Mouse (Mus musculus) heart, embryonic 15.5 days (tissue): ENCODE results near the gene Dennd2c. TPM values are rescaled to one million over a fixed set of nuclear protein-coding genes. Genes with fewer than 3 reads are reported as not detected.
"Not testable (repeated sequence)": the region's sequence is repeated elsewhere in the genome, so short reads cannot be mapped to it uniquely, and the experiment has no call there.

Experiments used
- ATAC-seq: fragments of 200-750 bp; cut with Nextera tagmentation; replicated peaks from 2 replicates; pipeline ENCODE4 v1.8.0; 2017; ENCODE audit warnings: low read depth, moderate TSS enrichment; ENCODE audit not compliant: insufficient number of reproducible peaks, insufficient read depth, low FRiP score
- H3K27ac ChIP-seq: fragments of 300-500 bp; sonication (generic); 2 replicates; pipeline ENCODE4 v1.5.1; 2015; ENCODE audit warnings: mild to moderate bottlenecking, inconsistent platforms
- H3K27me3 ChIP-seq: fragments of 300-500 bp; sonication (generic); 2 replicates; pipeline ENCODE4 v1.6.1; 2015; ENCODE audit warnings: inconsistent platforms
- H3K36me3 ChIP-seq: fragments of 300-500 bp; sonication (generic); 2 replicates; pipeline ENCODE4 v1.6.1; 2015; ENCODE audit warnings: mild to moderate bottlenecking, inconsistent platforms
- H3K4me1 ChIP-seq: fragments of 300-500 bp; sonication (generic); replicated peaks from 2 replicates; pipeline ENCODE4 v1.6.1; 2015; ENCODE audit warnings: inconsistent platforms
- H3K4me2 ChIP-seq: fragments of 300-500 bp; sonication (generic); 2 replicates; pipeline ENCODE4 v1.6.1; 2015; ENCODE audit warnings: inconsistent platforms, mild to moderate bottlenecking, moderate library complexity
- H3K4me3 ChIP-seq: fragments of 300-500 bp; sonication (generic); 2 replicates; pipeline ENCODE4 v1.5.1; 2015; ENCODE audit warnings: mild to moderate bottlenecking, inconsistent platforms
- H3K9ac ChIP-seq: fragments of 300-500 bp; sonication (generic); 2 replicates; pipeline ENCODE4 v1.6.1; 2015; ENCODE audit warnings: mild to moderate bottlenecking, inconsistent platforms
- H3K9me3 ChIP-seq: fragments of 300-500 bp; sonication (generic); replicated peaks from 2 replicates; pipeline ENCODE4 v1.6.1; 2016; ENCODE audit warnings: inconsistent platforms
- WGBS: fragments of 180-500 bp; shearing (Covaris S2); methylation state at CpG from one replicate; pipeline ENCODE4 v1.1.7; 2015; ENCODE audit warnings: mixed read lengths; 5-methylcytosine and 5-hydroxymethylcytosine counted together
- polyA plus RNA-seq: library from polyadenylated mRNA; unstranded; fragments of >200 nt; fragmentation: Nextera tagmentation; extraction: Ambion mirVana; gene quantifications from 2 replicates; pipeline ENCODE4 v1.2.1, GENCODE M21; 2015

Dennd2c gene
- polyA plus RNA-seq, 1 experiment from 2014 or later, result 2.9 TPM

DNA sequence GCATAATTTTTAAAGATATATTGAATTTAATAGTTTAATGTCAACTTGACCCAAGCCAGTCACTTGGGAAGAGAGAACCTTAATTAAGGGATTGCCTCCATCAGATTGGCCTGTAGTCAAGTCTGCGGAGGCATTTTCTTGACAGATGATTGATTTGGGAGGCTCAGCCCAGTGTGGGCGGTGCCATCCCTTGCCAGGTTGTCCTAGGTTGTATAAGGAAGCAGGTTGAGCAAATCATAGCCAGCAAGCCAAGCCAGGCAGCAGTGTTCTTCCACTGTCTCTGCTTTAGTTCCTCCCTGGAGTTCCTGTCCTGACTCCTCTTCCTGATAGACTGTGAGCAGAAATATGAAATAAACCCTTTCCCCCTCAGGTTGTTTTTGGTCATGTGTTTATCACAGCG lies 21.2 kb downstream of the Dennd2c start:
- Histone ChIP-seq H3K4me1 (no peaks in the 10 kb centered on the region), H3K36me3 (no peaks in the 10 kb centered on the region), H3K9me3 (no peaks in the 10 kb centered on the region), H3K4me2 (no peak overlapping the region), H3K27ac (no peak overlapping the region), H3K9ac (no peak overlapping the region), H3K4me3 (no peak overlapping the region), H3K27me3 (no peaks in the 10 kb centered on the region)
- WGBS, result 79% methylated on average over 3 of the region's 3 CpGs
- ATAC-seq, result no peak

DNA sequence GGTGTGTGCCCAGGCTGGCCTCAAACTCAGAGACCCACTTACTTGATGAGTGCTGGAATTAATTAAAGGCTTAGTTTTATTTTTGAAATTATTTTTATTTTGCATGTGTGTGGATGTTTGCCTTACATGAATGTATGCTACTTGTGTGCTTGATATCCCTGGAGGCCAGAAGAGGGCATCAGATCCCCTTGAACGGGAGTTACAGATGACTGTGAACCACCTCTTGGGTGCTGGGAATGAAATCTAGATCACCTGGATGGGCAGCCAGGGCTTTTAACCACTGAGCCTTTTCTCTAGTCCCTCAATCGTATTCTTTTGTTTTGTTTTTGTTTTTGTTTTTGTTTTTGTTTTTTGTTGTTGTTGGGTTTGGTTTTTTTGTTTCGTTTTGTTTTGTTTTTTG lies 23.7 kb downstream of the Dennd2c start:
- peaks cover 11% of the 10 kb centered on the region for H3K4me1 ChIP-seq
- no peak overlapping the region for H3K4me3 ChIP-seq
- H3K9ac ChIP-seq, result no peak overlapping the region
- 90% methylated on average over 3 of the region's 3 CpGs for WGBS
- no peak overlapping the region for H3K27ac ChIP-seq
- H3K27me3 ChIP-seq, result no peaks in the 10 kb centered on the region
- no peaks in the 10 kb centered on the region for H3K9me3 ChIP-seq
- no peak overlapping the region for H3K4me2 ChIP-seq
- H3K36me3 ChIP-seq, result no peaks in the 10 kb centered on the region
- ATAC-seq, result no peak

DNA sequence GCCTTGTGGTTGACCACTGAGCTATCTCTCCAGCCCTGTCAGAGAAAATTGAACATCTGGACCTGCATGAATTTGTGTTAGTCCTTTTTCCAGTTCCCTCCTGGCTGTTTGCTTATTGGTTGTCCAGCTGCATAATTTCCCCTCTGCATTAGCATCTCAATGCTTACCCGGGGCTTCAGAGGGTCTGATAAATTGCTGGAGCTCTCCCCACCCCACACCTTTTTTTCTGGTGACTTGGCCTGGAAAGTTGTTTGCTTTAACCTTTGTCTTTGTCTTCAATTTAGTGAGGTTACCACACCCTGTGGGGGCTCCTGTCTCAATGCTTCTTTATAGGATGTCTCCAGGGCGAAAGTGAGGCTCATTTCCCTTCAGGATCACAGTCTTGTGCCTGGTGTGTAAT lies 24.8 kb downstream of the Dennd2c start:
- no peak for ATAC-seq
- Histone ChIP-seq H3K36me3 (no peaks in the 10 kb centered on the region), H3K27ac (no peak overlapping the region), H3K4me1 (peaks cover 11% of the 10 kb centered on the region), H3K4me3 (no peak overlapping the region), H3K9me3 (no peaks in the 10 kb centered on the region), H3K4me2 (no peak overlapping the region), H3K9ac (no peak overlapping the region), H3K27me3 (no peaks in the 10 kb centered on the region)
- 64% methylated on average over 2 of the region's 2 CpGs for WGBS

DNA sequence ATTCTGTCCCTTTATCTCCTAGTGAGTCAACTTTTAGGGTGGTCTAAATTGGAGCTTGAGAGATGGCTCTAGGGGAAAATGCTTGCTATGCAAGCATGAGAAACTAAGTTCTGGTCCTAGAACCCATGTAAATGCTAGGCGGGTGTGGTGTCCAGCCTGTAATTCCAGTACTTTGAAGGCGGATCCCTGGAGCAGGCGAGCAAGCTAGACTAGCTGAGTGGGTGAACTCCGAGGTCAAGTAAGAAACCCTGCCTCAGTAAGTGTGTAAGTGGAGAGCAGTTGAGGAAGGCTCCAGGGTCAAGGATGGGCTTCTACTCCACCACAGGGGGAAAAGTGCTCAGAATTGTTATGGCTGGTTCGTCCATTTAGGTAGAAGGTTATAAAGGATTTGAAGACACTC lies 25.3 kb downstream of the Dennd2c start:
- Histone ChIP-seq H3K27ac (no peak overlapping the region), H3K4me1 (peaks cover 11% of the 10 kb centered on the region), H3K4me3 (no peak overlapping the region), H3K27me3 (no peaks in the 10 kb centered on the region), H3K9me3 (no peaks in the 10 kb centered on the region), H3K36me3 (no peaks in the 10 kb centered on the region), H3K9ac (no peak overlapping the region), H3K4me2 (no peak overlapping the region)
- WGBS, result 86% methylated on average over 5 of the region's 5 CpGs
- no peak for ATAC-seq

DNA sequence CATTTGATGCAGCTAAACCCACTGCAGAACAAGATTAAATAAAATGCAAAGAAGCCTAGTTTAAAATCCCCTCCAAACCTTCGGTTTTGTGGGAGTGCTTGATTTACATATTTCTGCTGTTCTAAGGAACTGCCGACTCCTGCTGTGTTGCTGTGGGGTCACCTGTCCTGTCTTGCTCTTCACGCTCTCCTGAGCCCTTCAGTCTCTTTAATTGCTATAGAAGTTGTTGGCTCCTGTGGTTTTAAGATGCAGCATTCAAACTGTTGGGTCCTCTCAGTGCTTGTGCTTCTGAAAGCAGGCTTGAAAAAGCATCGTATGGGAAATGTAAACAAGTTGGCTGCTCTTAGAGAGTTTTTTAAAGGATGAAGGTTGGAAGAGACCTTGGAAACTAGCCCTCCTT lies 25.8 kb downstream of the Dennd2c start:
- Histone ChIP-seq H3K4me1 (peaks cover 11% of the 10 kb centered on the region), H3K9me3 (no peaks in the 10 kb centered on the region), H3K27ac (no peak overlapping the region), H3K27me3 (no peaks in the 10 kb centered on the region), H3K4me2 (no peak overlapping the region), H3K36me3 (no peaks in the 10 kb centered on the region), H3K4me3 (no peak overlapping the region), H3K9ac (no peak overlapping the region)
- 56% methylated on average over 4 of the region's 4 CpGs for WGBS
- ATAC-seq, result no peak

DNA sequence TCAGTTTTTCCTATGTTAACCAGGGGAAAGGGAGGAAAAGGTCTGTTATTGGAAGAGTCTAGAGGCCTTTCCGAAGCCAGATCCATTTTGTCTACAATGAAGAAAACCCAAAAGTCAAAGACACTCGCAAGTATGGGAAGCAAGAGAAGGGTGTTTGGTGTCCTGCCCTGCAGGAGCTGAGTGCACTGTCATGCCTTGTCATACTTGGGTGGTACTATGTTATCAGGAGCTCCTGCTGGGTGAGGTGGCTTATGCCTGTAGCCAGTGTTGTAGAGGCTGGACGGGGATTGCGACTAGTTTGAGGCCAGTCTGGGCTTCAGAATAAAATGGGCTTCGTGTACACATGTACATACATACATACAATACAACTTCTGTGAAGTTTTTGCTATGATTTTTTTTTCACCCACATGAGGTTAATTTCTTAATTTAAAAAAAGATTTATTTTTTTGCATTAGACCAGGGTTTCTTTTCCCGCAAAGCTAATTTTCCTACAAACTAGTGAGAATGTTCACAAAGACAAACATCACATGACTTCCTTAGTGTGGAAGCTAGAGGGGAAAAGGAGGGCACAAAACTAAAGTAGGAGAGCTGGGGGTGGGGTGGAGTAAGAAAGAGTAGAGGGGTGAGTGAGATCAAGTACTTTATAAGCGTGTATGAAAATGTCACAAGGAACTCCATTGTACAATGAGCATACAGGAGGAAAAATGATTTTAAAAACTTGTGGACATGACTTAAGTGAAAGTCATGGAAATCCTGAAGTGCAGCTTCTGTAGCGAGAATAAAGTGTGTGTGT lies 27.2 kb downstream of the Dennd2c start:
- H3K36me3 ChIP-seq, result no peaks in the 10 kb centered on the region
- no peaks in the 10 kb centered on the region for H3K9me3 ChIP-seq
- 0 out of 2 replicates have a peak, but pooled peaks have one; percentile 64 for ATAC-seq
- H3K4me1 ChIP-seq, result peaks cover 11% of the 10 kb centered on the region
- no peak overlapping the region for H3K9ac ChIP-seq
- 0 out of 2 replicates have a peak overlapping the region, but pooled peaks have one; percentile 26 for H3K4me2 ChIP-seq
- no peaks in the 10 kb centered on the region for H3K27me3 ChIP-seq
- 66% methylated on average over 8 of the region's 8 CpGs for whole genome bisulfite sequencing
- peak overlapping the region; percentile 24 for H3K27ac ChIP-seq
- no peak overlapping the region for H3K4me3 ChIP-seq

DNA sequence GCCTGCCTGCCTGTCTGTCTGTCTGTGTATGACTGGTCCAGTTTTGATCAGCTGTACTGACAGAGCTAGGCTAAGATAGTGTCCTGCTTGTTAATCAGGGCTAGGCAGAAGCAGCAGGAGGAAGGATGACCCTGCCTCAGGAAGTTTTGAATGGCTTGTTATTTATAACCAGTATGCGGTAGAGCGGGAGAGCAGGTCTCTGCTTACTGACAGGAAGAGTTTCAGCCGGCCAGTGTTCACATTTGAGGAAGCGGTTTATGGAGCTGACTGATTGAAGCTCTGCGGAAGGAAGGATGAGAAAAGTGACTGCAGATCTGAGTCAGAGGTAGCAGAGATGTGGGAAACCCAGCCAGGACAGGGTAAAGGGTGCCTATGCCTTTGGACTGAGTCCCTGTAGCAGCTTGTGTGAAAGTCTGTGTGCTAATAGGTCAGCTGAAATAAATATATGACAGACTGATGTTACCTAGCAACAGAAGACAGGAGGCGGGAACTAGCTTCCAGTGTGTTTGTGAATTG lies 27.9 kb downstream of the Dennd2c start:
- Histone ChIP-seq H3K9ac (no peak overlapping the region), H3K27me3 (no peaks in the 10 kb centered on the region), H3K27ac (peak overlapping the region; percentile 24), H3K4me3 (no peak overlapping the region), H3K36me3 (no peaks in the 10 kb centered on the region), H3K4me1 (peaks cover 11% of the 10 kb centered on the region), H3K4me2 (peak overlapping the region; percentile 26), H3K9me3 (no peaks in the 10 kb centered on the region)
- peak; percentile 75 for ATAC-seq
- 22% methylated on average over 6 of the region's 6 CpGs for WGBS

DNA sequence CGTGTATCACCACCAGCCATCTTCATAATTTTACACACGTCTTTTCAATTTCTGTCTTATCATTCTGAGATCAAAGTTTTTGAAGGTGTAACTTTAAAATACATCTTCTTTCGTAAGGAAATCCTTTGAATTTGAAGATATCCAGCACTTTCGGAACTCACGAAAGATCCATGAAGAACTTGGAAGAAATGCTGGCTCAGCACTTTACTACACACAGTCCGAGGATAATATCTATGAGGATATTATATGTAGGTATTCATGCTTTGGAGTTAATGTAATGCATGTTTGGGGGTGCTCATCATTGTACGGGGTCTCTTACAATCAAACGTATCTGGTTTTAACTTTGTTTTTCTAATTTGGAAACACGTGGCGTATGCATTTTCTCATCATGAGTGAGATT lies 30.7 kb downstream of the Dennd2c start:
- ATAC-seq, result no peak
- H3K9me3 ChIP-seq, result no peaks in the 10 kb centered on the region
- H3K27me3 ChIP-seq, result no peaks in the 10 kb centered on the region
- no peak overlapping the region for H3K9ac ChIP-seq
- no peak overlapping the region for H3K4me3 ChIP-seq
- no peaks in the 10 kb centered on the region for H3K36me3 ChIP-seq
- 89% methylated on average over 10 of the region's 10 CpGs for WGBS
- H3K4me1 ChIP-seq, result peaks cover 11% of the 10 kb centered on the region
- H3K27ac ChIP-seq, result no peak overlapping the region
- no peak overlapping the region for H3K4me2 ChIP-seq

DNA sequence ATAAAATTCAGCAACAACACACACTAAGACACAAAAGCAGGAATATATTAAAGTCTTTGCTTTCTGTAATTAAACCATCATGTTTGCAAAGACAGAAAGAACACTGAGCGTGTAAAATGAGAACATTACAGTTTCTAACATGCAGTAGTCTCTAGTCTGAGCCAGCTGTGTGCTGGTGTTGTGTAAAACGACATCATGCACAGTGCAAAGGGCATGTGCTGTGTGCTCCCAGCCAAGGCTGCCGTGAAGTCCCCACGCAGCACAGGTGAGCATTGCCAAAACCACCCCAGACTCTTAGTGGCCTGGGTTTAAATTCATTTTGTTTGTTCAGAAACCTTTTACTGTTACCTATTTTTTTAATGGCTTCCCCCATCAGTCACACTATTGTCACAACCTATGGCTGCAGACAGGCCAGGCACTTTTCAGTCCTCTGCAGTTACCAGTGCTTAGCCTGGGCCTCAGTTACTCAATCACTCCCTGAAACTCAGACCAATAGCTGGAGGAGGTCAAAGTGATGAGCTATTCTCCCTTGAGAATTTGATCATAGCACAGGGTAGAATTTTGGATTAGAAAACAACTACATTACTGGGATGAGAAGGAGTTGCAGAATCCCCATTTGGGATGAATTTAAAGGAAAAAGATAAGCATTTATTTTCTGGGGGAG lies 34.1 kb downstream of the Dennd2c start:
- WGBS, result 80% methylated on average over 4 of the region's 4 CpGs
- Histone ChIP-seq H3K9me3 (no peaks in the 10 kb centered on the region), H3K27ac (no peak overlapping the region), H3K36me3 (no peaks in the 10 kb centered on the region), H3K9ac (no peak overlapping the region), H3K27me3 (no peaks in the 10 kb centered on the region), H3K4me2 (no peak overlapping the region), H3K4me3 (no peak overlapping the region), H3K4me1 (peaks cover 13% of the 10 kb centered on the region)
- no peak for ATAC-seq

DNA sequence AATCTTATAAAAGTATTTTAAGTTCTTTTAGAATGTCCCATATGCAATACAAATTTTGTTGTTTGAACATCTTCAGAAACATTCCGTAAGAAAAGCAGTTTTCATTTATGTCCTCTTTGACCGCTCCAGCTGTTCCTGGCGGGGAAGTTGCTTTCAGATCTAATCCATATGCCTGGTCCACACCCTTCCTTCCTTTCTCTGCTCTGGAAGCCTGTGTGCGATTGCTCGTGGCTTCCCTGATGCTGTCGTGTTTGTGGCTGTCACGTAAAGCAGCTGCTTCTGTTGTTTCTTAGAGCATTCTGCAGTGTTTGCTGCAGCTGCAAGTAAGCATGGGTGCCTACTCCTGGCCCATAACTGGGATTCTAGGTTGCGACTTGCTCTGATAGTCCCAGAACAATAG lies 36.6 kb downstream of the Dennd2c start:
- Histone ChIP-seq H3K4me2 (peak overlapping the region; percentile 55), H3K36me3 (no peaks in the 10 kb centered on the region), H3K9me3 (no peaks in the 10 kb centered on the region), H3K4me1 (peaks cover 13% of the 10 kb centered on the region), H3K27me3 (no peaks in the 10 kb centered on the region), H3K9ac (0 out of 2 replicates have a peak overlapping the region, but pooled peaks have one; percentile 20), H3K27ac (peak overlapping the region; percentile 71), H3K4me3 (no peak overlapping the region)
- ATAC-seq, result no peak
- 48% methylated on average over 8 of the region's 8 CpGs for WGBS

DNA sequence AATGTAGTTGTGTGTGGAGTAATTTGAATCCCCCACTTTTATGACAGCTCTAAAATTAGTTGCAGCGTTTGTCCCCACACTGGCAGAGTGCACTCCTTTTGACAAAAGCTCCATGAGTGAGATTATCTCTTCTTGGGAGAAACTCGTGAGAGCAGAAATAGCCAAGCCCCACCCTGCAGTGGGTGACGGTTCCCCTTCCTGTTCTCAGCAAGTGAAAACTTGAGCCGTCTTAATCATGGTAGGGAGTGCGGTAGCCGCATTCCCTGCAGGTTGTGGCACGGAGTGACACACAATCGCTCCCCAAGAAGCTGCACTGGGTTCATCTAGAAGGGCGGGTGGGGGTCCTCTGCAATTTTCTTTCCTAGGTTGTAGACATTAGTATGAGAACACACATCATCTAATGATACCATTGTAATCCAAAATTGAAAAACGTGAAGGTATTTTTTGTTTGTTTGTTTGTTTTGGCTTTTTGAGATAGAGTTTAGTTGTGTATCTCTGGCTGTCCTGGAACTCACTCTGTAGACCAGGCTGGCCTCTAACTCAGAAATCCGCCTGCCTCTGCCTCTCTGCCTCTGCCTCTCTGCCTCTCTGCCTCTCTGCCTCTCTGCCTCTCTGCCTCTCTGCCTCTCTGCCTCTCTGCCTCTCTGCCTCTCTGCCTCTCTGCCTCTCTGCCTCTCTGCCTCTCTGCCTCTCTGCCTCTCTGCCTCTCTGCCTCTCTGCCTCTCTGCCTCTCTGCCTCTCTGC lies 37.9 kb downstream of the Dennd2c start:
- H3K9ac ChIP-seq, result 0 out of 2 replicates have a peak overlapping the region, but pooled peaks have one; percentile 20

More for the DNA sequence above, 37.9 kb downstream of the Dennd2c start:
- H3K9me3 ChIP-seq, H3K27me3 ChIP-seq, ATAC-seq, H3K36me3 ChIP-seq: not testable (repeated sequence)
- peak overlapping the region; percentile 27 for H3K4me3 ChIP-seq
- H3K27ac ChIP-seq, result peak overlapping the region; percentile 71
- peak overlapping the region; percentile 55 for H3K4me2 ChIP-seq
- 33% methylated on average over 11 of the region's 11 CpGs for WGBS
- peaks cover 13% of the 10 kb centered on the region for H3K4me1 ChIP-seq
